Mouse (Mus musculus) adrenal gland, postnatal 14 days (tissue): Measurements from ENCODE around the gene Kng1. TPM values are rescaled to one million over a fixed set of nuclear protein-coding genes. Genes with fewer than 3 reads are reported as not detected.
A peak's percentile ranks its signal among the peaks of the same experiment; 100 is the strongest.
"Not testable (repeated sequence)": the region's sequence is repeated elsewhere in the genome, so short reads cannot be mapped to it uniquely, and the experiment has no call there.

Experiments used
- DNase-seq: peaks from one replicate; pipeline ENCODE4 v3.0.0; 2021; ENCODE audit warnings: mixed read lengths
- total RNA-seq: library from RNA; stranded (reverse); gene quantifications from 2 replicates; pipeline ENCODE4 v1.2.3, GENCODE M21; 2021

Kng1 gene
- total RNA-seq, 1 experiment from 2014 or later: 215 TPM

DNA sequence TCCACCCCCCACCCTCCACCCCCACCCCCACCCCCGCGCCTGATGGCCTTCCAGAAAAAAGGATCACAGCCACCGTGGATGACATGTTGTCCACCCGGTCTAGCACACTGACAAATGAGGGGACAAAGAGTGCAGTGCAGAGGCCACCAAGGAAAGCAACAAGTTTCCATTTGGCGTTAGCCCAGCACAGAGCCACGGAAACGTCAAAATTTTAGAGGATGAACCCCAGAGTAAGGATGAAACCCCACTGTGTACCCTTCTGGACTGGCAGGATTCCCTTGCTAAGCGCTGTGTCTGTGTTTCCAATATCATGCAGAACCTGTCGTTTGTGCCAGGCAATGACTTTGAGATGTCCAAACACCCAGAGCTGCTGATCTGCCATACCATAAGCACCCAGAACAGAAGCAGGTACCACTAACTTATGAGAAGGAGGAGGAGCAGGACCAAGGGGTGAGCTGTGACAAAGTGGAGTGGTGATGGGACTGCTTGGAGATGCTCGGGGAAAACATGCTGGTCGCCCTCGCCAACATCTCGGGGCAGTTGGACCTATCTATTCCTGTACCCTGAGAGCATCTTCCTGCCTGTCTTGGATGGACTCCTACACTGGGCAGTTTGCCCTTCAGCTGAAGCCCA lies 35.8 kb downstream of the Kng1 start:
- DNase-seq: no peak

DNA sequence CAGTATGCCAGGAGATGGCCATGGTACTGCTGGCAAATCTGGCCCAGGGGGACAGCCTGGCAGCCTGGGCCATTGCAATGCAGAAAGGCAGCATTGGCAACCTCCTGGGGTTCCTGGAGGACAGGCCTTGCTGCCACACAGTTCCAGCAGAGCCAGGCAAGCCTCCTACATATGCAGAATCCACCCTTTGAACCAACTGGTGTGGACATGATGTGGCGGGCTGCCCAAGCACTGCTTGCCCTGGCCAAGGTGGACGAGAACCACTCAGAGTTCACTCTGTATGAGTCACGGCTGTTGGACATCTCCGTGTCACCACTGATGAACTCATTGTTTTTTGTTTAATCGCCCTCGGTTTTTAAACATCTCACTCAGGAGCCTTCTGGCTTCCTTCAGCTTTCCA lies 36.5 kb downstream of the Kng1 start:
- DNase-seq: peak; percentile 23

DNA sequence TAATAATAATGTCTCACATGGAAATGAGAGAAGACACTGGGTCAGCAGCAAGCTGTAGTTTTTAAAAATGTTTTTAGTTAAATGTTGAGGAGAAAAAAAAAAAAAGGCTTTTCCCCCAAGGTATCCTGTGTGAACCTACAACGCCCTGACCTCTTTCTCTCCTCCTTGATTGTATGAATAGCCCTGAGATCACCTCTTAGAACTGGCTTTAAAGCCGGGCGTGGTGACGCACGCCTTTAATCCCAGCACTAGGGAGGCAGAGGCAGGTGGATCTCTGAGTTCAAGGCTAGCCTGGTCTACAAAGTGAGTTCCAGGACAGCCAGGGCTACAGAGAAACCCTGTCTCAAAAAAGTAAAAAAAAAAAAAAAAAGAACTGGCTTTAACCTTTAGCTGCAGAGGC lies 37.9 kb downstream of the Kng1 start:
- not testable (repeated sequence) for DNase-seq

DNA sequence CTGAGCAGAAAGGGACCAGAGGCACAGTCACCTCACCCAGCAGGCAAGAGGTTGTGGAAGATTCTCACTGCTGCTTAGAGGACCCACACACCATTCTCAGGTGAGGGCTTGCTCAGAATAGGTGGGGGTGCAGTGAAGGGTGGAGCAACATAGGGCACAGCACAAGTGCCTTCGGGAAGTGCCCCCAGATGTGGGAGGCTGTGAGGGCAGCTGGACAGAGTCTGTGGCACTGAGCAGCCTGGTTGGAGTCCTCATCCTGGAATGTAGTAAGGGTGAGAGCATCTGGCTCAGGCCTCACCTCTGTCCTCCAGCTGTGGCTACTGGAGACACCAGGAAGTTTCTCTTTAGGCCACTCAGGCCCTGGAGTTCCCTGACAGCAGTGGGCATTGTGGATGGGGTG lies 39.2 kb downstream of the Kng1 start:
- DNase-seq: not testable (repeated sequence)

DNA sequence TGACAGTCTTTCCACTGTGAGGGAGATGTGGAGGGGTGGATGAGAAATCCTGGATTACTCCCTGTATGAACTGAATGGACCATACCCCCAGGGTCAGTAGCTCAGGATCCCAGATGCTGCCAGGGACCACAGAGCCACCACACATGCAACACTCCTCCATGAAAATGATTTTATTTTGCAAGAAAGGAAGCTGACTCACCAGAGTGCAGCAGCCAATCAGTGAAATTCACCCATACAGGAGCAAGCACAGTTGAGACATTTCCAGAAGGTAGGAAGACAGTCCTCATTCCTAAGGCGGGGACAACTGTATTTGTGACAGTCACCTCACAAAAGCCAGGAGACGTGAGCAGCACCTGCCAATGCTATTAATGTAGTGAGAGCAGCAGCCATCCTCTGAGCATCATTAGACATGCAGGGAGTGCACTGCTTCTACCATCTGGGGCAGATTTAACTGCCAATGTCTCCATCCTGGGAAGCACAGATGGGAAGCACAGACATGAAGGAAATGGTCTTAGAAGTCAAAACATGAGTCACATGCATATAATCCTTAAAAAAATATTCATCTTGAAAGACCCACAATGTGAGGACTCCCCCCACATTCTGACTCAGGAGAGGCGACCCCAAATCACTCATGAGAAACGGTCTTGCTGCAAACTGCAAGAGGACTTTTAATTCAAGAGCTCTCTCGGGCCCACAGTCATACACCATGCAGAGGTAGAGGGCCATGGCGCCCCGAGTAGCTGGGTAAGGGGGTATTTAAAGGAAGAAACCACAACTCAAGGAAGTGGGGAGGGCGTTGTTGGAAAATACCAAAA lies 39.8 kb downstream of the Kng1 start:
- not testable (repeated sequence) for DNase-seq

DNA sequence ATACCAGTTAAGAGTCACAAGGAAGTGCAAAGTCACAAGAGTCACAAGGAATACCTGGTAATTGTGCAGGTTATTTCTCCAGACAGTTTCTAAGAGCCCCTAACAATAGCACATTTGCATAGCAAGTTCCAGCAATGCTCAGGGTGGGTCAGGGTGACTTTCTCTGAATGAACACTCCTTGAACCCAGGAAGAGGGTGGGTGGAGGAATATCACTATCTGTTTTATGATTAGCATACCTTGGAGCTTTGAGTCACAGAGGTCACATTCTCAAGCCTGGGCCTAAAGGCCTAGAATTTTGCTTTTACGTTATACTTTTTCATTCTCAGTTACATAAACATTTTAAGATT lies 40.4 kb downstream of the Kng1 start:
- not testable (repeated sequence) for DNase-seq

DNA sequence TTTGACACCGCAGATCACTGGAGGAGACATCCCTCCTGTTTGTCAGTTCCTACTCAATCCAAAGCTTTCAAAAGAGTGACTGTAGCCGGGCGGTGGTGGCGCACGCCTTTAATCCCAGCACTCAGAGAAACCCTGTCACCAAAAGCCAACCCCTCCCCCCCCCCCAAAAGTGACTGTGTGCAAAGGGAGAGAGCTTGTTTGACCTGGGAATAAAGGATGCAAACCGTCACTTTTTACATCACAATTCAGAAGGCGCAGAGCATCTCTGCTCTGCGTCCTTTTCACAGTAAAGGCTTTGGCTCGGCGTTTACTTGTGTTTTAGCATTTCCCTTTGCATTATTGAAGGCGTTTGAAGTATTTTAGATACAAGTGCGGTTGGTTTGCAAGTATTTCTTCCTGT lies 42.0 kb downstream of the Kng1 start:
- no peak for DNase-seq

DNA sequence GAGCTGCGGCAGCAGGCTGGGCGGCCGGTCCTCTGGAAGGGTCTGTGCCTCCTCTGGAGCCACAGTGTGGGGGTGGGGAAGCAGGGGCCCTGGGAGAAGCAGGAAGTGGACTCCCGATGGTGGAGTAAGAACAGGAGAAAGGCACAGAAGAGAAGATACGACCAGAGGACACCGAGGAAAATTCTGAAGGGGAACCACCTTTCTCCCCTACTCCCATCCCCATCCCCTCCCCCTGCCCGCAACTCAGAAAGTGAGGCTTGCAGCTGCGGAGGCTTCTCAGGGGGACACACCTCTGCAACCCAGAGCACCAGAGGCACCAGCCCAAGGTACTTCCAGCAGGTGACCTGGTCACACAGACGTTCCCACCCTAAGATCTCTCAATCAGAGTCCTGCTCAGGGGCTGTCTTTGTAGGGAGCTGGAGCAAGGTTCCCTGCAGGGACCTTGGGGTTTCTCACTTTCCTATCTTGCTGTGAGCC lies 42.5 kb downstream of the Kng1 start:
- DNase-seq: peak; percentile 57

DNA sequence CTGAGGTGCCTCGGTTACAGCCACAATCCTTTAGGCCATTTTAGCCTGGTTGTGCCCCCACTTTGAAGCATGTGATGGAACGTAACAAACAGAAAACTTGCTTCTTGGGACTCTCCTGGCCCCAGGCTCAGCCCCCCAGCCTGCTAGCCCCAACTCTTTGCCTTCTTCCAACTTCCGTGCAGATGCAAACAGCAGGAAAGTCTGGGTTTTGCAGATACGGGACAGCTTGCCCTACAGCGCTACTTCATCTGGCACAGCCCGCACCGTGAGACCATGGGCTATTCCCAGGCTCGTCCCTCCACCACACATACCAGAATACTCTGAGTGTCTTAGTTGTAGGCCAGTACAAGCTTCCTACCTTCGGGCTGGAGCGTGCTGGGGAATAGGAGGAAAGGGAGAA lies 42.9 kb downstream of the Kng1 start:
- no peak for DNase-seq

DNA sequence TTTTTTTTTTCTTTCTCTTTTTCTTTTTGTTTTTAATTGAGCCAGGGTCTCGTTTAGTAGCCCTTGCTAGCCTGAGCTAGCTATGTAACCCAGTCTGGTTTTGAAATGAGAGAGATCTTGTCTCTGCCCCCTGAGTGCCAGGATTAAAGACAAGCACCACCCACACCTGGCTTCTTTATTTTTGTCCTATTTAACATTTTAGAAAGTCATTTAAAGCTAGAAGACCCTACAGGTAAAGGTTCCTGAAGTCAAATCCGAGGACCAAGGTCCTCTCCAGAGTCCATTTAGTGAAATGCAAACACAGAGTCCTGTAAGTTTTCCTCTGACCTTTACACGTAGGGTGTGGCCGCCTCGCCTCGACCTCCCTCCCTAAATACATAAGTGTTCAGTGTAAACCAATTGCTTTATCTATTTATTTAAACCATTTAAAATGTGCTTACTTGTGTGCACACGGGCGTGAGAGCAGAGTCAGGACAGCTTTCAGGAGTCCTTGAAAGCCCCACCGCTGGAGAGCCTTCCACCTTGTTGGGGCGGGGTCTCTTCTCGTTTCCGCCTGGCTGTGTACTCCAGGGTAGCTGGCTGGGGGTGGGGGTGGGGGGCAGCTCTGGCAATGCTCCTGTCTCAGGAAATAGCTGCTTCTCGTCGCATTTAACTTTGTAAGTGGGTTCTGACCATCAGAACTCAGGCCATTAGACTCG lies 44.8 kb downstream of the Kng1 start:
- DNase-seq: no peak

DNA sequence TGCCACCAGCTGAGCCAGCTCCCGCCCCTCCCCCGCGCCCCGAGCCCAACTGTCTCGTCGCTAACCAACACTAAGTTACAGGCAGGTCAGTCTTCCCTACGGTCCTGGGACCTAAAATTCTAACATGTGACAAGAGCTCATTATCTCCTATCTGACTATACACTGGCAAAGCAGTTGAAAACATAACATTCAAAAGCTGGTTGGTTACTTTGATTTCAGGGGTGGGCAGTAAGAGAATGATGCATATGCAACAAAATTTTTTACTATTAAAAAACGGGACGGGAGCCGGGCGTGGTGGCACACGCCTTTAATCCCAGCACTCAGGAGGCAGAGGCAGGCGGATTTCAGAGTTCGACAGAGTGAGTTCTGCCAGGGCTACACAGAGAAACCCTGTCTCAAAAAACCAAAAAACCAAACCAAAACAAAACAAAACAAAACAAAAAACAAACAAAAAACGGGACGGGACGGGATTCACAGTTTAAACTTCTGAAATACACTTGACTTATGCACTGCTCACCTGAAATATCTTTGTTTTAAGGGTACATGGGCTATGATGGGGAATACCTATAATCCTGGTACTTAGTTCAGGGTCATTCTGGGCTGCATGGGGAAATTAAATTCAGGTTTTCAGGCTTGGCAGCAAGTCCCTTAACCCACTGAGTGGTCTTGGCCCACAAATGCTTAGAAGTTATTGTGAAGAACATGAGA lies 45.5 kb downstream of the Kng1 start:
- DNase-seq: peak; percentile 35

DNA sequence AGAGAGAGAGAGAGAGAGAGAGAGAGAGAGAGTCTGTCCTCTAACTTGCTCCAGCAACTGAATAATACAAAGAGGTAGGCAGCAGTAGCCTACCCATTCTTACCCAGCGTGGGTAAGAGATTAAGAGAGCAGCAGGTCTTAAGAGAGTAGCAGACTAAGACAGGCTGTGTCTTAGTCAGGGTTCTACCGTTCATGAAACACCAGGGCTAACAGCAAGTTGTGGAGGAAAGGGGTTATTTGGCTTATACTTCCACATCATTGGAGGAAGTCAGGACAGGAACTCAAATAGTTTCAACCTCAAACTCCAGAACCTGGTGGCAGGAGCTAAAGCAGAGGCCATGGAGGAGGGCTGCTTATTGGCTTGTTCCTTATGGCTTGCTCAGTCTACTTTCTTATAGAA lies 46.2 kb downstream of the Kng1 start:
- no peak for DNase-seq

DNA sequence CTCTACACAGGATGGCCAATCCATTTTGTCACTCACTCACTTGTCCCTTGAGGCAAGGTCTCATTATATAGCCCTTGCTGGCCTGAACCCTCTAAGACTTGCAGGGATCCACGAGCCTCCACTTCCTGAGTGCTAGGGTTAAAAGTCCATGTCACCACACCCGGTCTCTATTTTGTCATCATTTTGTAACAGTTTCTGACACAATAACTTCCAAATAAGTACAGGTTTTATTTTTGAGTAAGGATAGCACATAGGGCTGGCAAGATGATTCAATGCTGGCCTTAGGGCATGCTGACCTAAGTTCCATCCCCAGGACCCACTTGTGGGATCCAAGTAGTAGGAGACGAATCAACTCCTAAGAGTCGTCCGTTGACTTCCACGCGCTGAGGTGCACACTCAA lies 48.5 kb downstream of the Kng1 start:
- no peak for DNase-seq

DNA sequence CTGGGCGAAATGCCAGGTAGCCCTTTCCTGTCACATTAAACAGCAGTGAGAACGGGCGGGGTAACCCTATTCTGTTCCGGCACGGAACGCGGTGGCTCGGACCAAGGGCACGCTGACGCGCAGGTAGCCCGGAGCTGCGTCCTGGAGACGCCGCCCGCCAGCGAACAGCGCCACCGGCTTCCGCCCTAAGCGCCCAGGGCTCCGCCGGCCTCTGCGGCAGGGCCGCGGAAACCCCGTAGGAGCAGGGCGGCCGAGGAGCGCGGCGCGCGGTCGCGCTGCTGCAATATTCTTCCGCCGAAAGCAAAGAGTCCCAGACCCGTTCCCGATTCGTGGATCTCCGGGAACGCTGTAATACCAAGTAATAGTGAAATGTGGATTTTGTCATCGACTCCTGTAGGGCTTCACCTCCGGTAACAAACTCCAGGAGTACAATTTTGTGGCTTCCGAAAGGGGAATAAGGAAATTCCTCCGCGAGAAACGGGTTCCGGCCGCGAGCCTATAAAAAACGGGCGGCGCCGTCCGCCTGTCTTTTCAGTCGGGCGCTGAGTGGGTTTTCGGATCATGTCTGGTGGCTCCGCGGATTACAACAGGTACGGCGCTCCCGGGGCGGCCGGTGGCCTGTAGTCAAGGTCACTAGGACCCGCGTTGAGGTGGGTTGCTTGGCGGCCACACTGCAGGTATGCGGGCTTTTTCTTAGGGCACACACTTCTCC lies 49.7 kb downstream of the Kng1 start, which contains the start of gene Eif4a2:
Gene Eif4a2 (plus strand): TSS at position 214 of the 712 bp plus-strand sequence.
- peak; percentile 97 for DNase-seq

DNA sequence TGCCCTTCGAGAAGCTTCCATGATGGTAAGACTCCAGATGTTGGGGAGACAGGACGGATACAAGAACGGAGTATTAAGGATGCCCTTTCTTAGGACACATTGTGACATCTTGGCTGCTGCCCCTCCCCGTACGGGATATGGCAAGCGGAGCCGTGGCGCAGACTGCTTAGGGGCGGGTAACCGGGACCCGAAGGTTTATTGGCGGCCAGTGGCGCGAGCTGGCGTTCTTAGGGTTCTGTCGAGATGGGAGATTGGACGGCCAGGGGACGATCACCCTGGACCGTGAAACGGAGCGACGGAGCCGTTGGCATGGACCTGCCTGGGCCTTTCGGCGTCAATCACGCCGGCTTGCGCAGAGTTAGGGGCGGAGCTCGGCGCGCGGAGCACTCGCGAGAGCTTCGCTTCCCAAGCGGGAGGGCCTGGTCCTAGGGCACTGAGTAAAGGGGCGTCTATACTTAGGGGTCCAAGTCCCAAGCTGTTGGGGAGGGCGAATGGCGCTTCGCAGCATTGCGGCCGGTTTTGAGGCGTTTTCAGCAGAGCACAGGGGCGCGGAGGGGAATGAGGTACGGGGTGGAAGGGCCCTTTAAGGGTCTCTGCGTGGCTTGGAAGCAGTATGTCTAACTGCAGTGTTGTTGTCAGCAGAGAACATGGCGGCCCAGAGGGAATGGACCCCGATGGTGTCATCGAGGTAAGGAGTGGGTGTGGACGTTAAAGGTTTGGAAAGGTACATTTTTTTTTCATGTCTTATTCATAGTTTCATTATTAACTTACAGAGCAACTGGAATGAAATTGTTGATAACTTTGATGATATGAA lies 50.5 kb downstream of the Kng1 start:
- peak; percentile 93 for DNase-seq

DNA sequence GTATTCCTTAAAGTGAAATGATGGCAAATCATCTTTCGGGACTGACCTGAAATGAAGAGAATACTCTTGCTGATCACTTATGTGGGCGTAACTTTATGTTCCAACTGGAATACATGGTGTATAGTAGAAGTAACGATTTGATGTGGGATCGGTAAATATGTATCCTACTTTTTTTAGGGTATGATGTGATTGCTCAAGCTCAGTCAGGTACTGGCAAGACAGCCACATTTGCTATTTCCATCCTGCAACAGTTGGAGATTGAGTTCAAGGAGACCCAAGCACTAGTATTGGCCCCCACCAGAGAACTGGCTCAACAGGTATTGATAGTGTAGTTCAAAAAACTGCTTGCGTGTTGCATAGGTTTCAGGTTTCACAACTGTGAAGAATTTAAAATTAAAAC lies 51.3 kb downstream of the Kng1 start:
- DNase-seq: no peak

DNA sequence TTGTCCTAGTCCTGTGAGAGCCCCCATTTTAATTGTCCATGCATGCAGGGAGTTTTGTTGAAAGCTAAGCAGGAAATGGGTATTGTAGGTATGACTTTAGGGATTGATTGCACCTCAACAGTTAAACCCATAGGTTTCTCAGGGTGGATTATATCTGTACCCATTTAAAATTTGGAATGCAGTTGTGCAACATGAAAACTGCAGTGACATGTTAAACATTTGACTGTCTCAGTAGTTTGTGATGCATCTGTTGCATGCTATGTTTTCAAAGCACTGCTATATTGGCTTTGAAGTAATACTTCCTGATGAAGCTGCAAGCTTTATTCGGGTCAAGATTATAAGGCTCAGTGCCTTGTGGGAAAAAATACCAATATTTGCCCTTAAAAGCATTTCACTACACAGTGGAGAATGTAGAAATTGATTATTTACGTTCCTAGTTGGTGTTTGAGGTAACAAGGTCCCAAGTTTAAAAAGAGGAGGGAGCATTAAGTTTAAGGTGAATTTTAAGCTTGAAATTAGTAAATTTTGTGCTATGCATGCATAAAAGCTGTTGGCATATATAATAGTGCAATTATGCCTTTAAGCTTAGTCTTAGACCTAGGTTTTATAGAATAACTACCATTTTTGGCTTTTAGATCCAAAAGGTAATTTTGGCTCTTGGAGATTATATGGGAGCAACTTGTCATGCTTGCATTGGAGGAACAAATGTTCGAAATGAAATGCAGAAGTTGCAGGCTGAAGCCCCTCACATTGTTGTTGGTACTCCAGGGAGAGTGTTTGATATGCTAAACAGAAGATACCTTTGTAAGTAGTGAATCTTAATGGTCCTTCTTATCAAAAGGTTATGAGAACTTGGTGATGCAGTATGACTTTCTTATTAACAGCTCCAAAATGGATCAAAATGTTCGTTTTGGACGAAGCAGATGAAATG lies 52.0 kb downstream of the Kng1 start:
- no peak for DNase-seq

DNA sequence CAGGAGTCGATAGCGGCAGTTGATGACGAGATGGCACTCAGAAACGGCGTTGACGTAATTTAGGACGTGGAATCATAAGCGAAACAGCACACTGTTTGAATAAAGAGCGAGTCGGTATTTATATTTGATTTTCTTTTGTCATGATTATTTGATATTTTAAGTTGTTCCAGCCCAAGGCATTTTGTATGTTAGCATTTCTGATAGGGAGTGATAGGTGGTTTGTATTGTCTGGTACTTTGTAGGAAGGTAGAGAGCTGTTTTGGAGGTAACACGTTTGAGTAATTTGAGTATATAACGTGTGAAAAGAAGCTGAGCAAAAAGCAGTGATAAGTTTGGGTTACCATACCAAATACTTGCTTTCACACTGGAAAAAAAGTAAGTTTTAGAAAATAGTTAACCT lies 54.7 kb downstream of the Kng1 start:
- DNase-seq: no peak

DNA sequence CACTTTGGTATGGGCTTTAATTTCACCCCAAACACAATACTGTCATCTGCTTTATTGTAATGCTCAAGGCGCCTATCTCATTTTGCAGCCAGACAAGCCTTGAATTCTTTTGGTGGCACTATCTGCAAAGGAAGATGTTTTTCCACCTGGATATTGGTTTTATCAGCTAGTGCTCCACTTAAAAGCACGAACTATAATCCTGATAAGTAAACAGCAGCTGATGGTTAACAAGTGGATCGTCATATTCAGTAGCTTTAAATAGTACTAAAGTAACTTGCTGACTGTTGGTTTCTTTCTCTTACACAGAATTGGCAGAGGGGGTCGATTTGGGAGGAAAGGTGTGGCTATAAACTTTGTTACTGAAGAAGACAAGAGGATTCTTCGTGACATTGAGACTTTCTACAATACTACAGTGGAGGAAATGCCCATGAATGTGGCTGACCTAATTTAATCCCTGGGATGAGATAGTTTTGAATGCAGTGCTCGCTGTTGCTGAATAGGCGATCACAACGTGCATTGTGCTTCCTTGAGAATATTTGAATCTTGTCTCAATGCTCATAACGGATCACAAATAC lies 55.3 kb downstream of the Kng1 start:
- DNase-seq: no peak
